Mouse (Mus musculus) retina, embryonic 14.5 days (tissue): ENCODE data around the gene Zswim1.
"Not testable (repeated sequence)": the region's sequence is repeated elsewhere in the genome, so short reads cannot be mapped to it uniquely, and the experiment has no call there.

Experiments
- DNase-seq: peaks from one replicate; pipeline ENCODE4 v3.0.0-alpha.2; 2015; ENCODE audit warnings: low spot score

Zswim1 gene

DNA sequence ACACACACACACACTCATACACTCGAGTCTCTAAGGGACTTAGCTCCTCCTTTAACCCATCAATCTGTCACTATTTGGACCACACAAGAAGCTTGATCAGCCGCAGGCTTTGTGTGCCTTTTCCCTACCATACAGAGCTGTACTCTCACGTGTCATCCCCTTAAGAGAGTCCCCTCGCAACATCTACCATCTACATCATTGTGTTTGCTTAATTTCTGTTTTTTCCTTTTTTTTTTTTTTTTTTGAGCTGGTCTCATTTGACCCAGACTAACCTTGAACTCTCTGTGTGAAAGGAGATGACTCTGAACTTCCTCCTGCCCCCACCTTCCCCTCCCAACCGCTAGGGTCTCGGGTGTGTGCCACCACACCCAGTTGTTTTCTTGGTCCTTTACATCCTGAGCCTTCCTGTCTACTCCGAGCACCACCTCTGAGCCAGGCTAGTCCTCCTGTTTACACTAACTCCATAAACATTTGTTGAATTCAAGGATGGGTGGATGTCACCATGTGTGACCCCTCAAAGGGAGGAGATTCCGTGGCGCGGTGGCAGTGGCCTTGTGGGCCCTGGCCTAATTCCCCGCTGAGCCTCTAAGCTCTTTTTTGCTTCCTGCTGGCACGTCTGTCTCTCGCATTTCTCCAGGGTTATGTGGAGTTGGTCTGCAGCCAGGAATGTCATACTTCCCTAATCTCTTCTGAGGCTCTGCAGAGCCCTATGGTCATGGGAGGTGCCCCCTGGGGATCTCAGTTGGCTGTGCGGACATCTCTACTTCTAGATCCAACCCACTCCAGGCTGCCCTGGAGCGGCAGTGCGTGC, 44.5 kb downstream of the Zswim1 start:
- DNase-seq = no peak

DNA sequence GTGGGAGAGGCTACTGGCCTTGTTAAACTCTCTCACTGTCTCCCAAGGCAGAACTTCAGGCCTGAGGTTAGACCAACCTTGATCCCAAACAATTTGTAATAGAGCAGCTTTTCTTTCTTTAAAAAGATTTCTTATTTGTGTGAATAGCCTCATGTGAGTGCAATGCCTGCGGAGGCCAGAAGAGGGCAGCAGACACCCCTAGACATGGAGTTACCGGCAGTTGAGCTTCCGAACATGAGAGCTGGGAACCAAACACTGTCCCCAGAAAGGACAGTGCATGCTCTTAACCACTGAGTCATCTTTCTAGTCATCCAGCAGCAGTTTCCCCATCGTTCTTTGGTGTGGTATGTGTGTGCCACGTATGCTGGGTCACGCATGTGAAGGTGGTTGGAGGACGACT, 45.1 kb downstream of the Zswim1 start:
- no peak for DNase-seq

DNA sequence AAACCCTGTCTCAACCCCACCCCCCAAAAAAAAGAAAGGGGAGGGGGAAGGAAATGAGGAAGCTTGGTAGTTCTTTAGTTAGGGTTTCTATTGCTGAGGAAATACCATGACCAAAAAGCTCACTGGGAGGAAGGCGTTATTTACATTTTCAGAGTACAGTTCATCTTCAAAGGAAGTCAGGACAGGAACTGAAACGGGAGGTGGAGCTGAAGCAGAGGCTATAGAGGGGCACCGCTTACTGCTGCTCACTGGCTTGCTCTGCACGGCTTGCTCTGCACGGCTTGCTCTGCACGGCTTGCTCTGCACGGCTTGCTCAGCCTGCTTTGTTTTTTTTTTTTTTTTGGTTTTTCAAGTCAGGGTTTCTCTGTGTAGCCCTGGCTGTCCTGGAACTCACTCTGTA, 46.0 kb downstream of the Zswim1 start:
- no peak for DNase-seq

DNA sequence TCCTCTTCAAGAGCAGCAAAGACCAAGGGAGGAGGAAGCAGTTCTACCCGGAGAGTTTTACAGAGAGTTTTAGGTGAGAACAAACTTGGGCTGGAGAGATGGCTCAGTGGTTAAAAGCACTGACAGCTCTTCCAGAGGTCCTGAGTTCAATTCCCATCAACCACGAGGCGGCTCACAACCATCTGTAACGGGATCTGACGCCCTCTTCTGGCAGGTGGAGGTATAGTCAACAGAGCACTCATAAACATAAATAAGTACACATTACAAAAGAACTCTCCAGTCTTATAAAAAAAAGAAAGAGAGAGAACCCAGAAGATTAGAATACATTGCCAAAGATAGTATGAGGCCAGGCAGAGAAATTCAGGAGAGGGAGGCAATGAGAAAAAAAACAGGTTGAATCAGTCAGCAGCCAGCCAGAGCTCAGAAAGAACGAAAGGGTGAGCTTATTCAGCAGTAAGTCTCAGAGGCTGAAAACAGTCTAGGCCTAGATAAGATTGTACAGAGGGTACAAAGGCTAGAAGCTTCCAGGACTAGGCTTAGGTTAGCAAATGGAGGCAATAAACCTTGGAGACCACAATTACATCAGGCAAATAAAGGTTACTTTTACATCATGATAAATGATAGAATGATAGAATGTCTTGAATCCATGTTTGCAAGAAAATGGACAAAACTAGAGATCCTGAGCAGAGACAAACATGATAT, 49.3 kb downstream of the Zswim1 start:
- DNase-seq = no peak

DNA sequence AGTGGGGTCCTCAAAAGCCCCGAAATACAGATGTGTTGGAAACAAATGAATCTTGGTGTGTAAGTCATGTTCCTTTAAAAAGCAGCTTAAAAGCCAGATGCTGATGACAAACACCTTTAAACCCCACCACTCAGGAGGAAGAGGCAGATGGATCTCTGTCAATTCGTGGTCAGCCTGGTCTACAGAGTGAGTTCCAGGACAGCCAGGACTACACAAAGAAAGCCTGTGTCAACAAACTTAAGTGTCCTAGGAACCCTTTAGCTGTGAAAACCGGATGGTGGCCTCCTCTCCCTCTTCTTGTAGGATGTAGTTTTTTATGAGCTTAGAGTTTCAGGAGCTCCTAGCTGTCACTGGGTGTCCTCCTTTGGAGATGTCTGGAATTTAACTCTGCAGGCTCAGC, 51.1 kb downstream of the Zswim1 start:
- DNase-seq = no peak

DNA sequence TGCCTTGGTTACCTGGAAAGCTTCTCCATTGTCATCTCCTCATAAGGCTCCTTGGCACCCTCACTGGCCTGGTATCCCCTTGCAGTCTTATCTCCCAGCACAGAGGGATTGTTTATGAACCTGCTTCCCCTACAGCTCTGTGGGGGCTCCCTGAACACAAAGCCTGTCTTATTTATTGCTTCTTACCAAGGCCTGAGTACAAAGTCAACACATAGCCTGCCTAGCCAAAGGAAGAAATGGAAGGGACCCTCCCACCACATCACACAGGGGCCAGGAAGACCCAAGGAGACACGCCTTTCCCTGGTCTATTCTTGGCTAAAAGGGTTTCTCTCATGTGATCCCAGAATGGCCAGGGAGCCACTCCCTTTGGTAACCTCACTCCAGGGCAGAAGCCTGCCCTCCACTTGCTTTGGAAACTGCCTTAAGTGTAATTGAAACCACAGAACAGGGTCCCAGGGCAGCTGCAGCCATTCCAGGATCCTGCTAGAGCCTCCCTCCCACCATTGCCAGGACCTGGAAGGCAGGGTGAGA, 51.8 kb downstream of the Zswim1 start:
- DNase-seq = no peak

DNA sequence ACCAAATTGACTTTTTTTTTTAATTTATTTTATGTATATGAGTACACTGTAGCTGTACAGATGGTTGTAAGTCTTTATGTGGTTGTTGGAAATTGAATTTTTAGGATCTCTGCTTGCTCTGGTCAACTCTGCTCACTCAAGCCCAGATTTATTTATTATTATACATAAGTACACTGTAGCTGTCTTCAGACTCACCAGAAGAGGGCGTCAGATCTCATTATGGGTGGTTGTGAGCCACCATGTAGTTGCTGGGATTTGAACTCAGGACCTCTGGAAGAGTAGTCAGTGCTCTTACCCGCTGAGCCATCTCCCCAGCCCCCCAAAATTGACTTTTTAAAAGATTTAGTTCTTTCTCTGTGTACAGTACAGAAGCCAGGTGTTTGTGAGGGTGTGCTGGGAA, 53.2 kb downstream of the Zswim1 start:
- DNase-seq = not testable (repeated sequence)
